Mouse (Mus musculus): Measurements from ENCODE around the gene Rbm20. TPM values are rescaled to one million over a fixed set of nuclear protein-coding genes. Genes with fewer than 3 reads are reported as not detected.

Rbm20 gene
- total and polyA plus RNA-seq, 3 experiments = 0.05 to 0.56 (median 0.08) TPM

DNA sequence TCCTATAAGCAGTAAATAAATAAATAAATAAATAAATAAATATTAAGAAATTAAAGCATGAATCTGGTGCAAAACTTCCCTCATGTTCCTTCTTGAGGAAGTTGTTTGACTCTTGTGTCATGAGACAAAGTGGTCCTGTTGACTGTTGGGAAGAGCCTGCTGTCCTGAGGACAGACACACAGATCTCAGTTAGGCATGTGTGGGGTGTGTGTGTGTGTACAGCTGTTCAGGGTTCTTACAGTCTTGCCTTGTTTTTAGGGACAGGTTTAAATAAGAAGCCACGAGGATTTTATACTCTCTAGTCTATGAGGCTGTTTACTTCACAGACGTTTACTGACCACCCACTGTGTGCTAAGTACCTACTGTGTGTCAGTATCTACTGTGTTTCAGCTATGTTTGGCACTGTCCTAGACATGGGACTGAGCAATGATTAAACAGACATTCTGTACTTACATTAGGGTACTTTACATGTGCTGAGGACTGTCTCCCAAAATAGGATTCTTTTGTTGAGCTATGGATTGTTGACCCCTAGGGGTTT, 81.8 kb downstream of the Rbm20 start:
- H3K9me3 ChIP-seq (replicated peaks; ENCODE audit: low read length) = peaks cover 6% of the 10 kb centered on the region
- H3K27me3 ChIP-seq (replicated peaks) = no peaks in the 10 kb centered on the region
- H3K4me2 ChIP-seq (ENCODE audit: insufficient read depth, low read depth, poor library complexity, severe bottlenecking) = no peak overlapping the region
- H3K27ac ChIP-seq (ENCODE audit: insufficient read depth, low read depth) = no peak overlapping the region
- no peaks in the 10 kb centered on the region for H3K36me3 ChIP-seq (replicated peaks in 1 of 2; ENCODE audit: control insufficient read depth in 1 of 2, insufficient read depth in 1 of 2, low read length in 1 of 2)
- peaks cover 8 to 26% of the 10 kb centered on the region in 2 experiments for H3K4me1 ChIP-seq (ENCODE audit: control insufficient read depth in 1 of 2, insufficient read depth in 2 of 2)
- no peak for DNase-seq (ENCODE audit: extremely low read depth)
- H3K4me3 ChIP-seq (replicated peaks in 1 of 3; ENCODE audit: low read depth in 2 of 3, low read length in 2 of 3, poor library complexity in 1 of 3) = no peak overlapping the region
- in situ Hi-C loops (cut with MboI; ENCODE audit: low pct_ligation_motif_present, low pct_unique_long_range_greater_than_20kb, low sequenced_read_pairs) (loop anchor here (25.0 kb wide), 1 partner anchor 372 kb away; the partner anchor contains the start of gene Smndc1), dilution Hi-C loops (cut with MboI; ENCODE audit: extremely low pct_ligation_motif_present, extremely low pct_unique_long_range_greater_than_20kb, low sequenced_read_pairs) (no loop called here)
- TF ChIP-seq ZKSCAN1 (IDR thresholded peaks at IDR 0.05; ENCODE audit: borderline replicate concordance, low read depth, low read length) (peak; percentile 57), HCFC1 (IDR thresholded peaks at IDR 0.05; ENCODE audit: low read depth, low read length) (no peak)
- H3K79me2 ChIP-seq (replicated peaks; ENCODE audit: control insufficient read depth, extremely low read depth, insufficient read depth, poor library complexity, severe bottlenecking) = no peaks in the 10 kb centered on the region
- H3K9ac ChIP-seq (ENCODE audit: insufficient read depth, low read depth) = no peak overlapping the region

GRCm38 (mm10) chr19:53760125-53761101, 83.3 kb downstream of the Rbm20 start:
- dilution Hi-C loops (cut with MboI; ENCODE audit: extremely low pct_ligation_motif_present, extremely low pct_unique_long_range_greater_than_20kb, low sequenced_read_pairs) = no loop called here
- no peak overlapping the region for H3K27ac ChIP-seq (ENCODE audit: insufficient read depth, low read depth)
- no peaks in the 10 kb centered on the region for H3K79me2 ChIP-seq (replicated peaks; ENCODE audit: control insufficient read depth, extremely low read depth, insufficient read depth, poor library complexity, severe bottlenecking)
- in situ Hi-C loops (cut with MboI; ENCODE audit: low pct_ligation_motif_present, low pct_unique_long_range_greater_than_20kb, low sequenced_read_pairs) = loop anchor here (25.0 kb wide), 1 partner anchor 373 kb away; the partner anchor contains the start of gene Smndc1
- H3K9ac ChIP-seq (ENCODE audit: insufficient read depth, low read depth) = no peak overlapping the region
- peaks cover 10% of the 10 kb centered on the region for H3K9me3 ChIP-seq (replicated peaks; ENCODE audit: low read length)
- no peak for TF ChIP-seq ZKSCAN1 (IDR thresholded peaks at IDR 0.05; ENCODE audit: borderline replicate concordance, low read depth, low read length)
- peak in 1 of 2 experiments; percentile 39; a peak in 2 of 4 replicates for TF ChIP-seq CTCF (conservative IDR thresholded peaks at IDR 0.05 in 1 of 2, IDR thresholded peaks at IDR 0.05 in 1 of 2; ENCODE audit: low read depth in 2 of 2, low read length in 2 of 2)
- H3K36me3 ChIP-seq (replicated peaks in 1 of 2; ENCODE audit: control insufficient read depth in 1 of 2, insufficient read depth in 1 of 2, low read length in 1 of 2) = no peaks in the 10 kb centered on the region
- H3K4me2 ChIP-seq (ENCODE audit: insufficient read depth, low read depth, poor library complexity, severe bottlenecking) = no peak overlapping the region
- H3K4me3 ChIP-seq (replicated peaks in 1 of 3; ENCODE audit: low read depth in 2 of 3, low read length in 2 of 3, poor library complexity in 1 of 3) = no peak overlapping the region
- H3K27me3 ChIP-seq (replicated peaks) = no peaks in the 10 kb centered on the region
- H3K4me1 ChIP-seq (ENCODE audit: control insufficient read depth in 1 of 2, insufficient read depth in 2 of 2) = peaks cover 0 to 13% of the 10 kb centered on the region in 2 experiments
- DNase-seq (ENCODE audit: extremely low read depth) = no peak

DNA sequence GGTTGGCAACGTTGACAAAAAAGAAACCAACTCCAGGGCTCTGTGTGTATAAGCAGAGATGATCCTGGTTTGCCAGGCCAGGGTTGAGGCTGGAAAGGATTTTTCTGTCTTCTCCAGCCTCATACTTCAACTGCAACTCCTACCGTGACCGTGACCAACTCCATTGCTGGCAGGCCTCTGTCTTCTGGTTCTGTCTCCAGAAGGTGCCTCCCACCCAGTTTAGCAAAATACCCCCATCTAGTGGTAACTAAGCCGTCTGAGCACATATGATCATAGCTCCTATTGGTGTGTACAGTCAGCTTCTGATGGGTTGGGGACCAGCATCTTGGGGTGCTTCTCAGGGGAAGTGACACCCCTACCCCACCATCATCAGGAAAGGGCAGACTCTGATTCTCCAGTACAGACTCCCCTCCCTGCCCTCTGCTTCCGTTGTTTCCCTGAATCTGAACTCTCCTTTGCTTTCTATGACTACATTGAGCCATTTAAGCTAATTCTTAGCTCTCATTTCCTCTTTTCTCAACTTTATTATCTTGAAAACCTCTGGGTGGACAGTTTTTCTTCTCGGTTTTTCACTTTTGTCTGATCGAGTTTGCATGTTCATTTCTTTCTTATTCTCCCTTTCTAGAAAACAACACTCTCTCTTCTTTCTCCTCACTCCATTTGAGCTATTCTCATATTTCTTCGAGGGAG, 85.8 kb downstream of the Rbm20 start:
- Histone ChIP-seq H3K79me2 (replicated peaks; ENCODE audit: control insufficient read depth, extremely low read depth, insufficient read depth, poor library complexity, severe bottlenecking) (no peaks in the 10 kb centered on the region), H3K9ac (ENCODE audit: insufficient read depth, low read depth) (no peak overlapping the region), H3K4me2 (ENCODE audit: insufficient read depth, low read depth, poor library complexity, severe bottlenecking) (peak overlapping the region; percentile 57; the same call in 1 of the 2 replicates), H3K27me3 (replicated peaks) (no peaks in the 10 kb centered on the region), H3K27ac (ENCODE audit: insufficient read depth, low read depth) (no peak overlapping the region), H3K36me3 (replicated peaks in 1 of 2; ENCODE audit: control insufficient read depth in 1 of 2, insufficient read depth in 1 of 2, low read length in 1 of 2) (no peaks in the 10 kb centered on the region), H3K4me1 (ENCODE audit: control insufficient read depth in 1 of 2, insufficient read depth in 2 of 2) (peaks cover 0 to 13% of the 10 kb centered on the region in 2 experiments), H3K4me3 (replicated peaks in 1 of 3; ENCODE audit: low read depth in 2 of 3, low read length in 2 of 3, poor library complexity in 1 of 3) (no peak overlapping the region), H3K9me3 (replicated peaks; ENCODE audit: low read length) (peaks cover 7% of the 10 kb centered on the region)
- DNase-seq (ENCODE audit: extremely low read depth) = peak; percentile 72
- in situ Hi-C loops (cut with MboI; ENCODE audit: low pct_ligation_motif_present, low pct_unique_long_range_greater_than_20kb, low sequenced_read_pairs) = loop anchor here (25.0 kb wide), 1 partner anchor 376 kb away; the partner anchor contains the start of gene Smndc1
- dilution Hi-C loops (cut with MboI; ENCODE audit: extremely low pct_ligation_motif_present, extremely low pct_unique_long_range_greater_than_20kb, low sequenced_read_pairs) = no loop called here
- TF ChIP-seq NELFE (IDR thresholded peaks at IDR 0.05; ENCODE audit: low read depth, low read length) = no peak
- no peak for TF ChIP-seq UBTF (IDR thresholded peaks at IDR 0.05; ENCODE audit: low read depth, low read length)
- peak; percentile 80 for TF ChIP-seq RAD21 (IDR thresholded peaks at IDR 0.05; ENCODE audit: low read depth, low read length)
- no peak for TF ChIP-seq ZKSCAN1 (IDR thresholded peaks at IDR 0.05; ENCODE audit: borderline replicate concordance, low read depth, low read length)
- TF ChIP-seq POLR2A (IDR thresholded peaks at IDR 0.05; ENCODE audit: low read depth, low read length) = no peak
- no peak for TF ChIP-seq PAX5 (IDR thresholded peaks at IDR 0.05; ENCODE audit: low read length)
- no peak for TF ChIP-seq JUND (conservative IDR thresholded peaks at IDR 0.05; ENCODE audit: low read depth, low read length)
- TF ChIP-seq MYC (IDR thresholded peaks at IDR 0.05; ENCODE audit: low read depth, low read length) = no peak
- TF ChIP-seq CHD1 (IDR thresholded peaks at IDR 0.05; ENCODE audit: low read depth, low read length) = no peak
- TF ChIP-seq TBP (conservative IDR thresholded peaks at IDR 0.05; ENCODE audit: low read depth, low read length) = no peak
- TF ChIP-seq MXI1 (IDR thresholded peaks at IDR 0.05; ENCODE audit: low read depth, low read length) = no peak
- no peak for TF ChIP-seq BHLHE40 (IDR thresholded peaks at IDR 0.05; ENCODE audit: low read depth, low read length)
- no peak for TF ChIP-seq SIN3A (IDR thresholded peaks at IDR 0.05; ENCODE audit: low read length)
- TF ChIP-seq ETS1 (conservative IDR thresholded peaks at IDR 0.05; ENCODE audit: low read depth, low read length) = no peak
- no peak for TF ChIP-seq ZC3H11A (IDR thresholded peaks at IDR 0.05; ENCODE audit: low read depth, low read length)
- TF ChIP-seq SMC3 (IDR thresholded peaks at IDR 0.05; ENCODE audit: low read depth, low read length) = peak; percentile 78
- TF ChIP-seq GABPA (IDR thresholded peaks at IDR 0.05; ENCODE audit: insufficient replicate concordance, low read depth, low read length) = no peak
- no peak for TF ChIP-seq ZNF384 (IDR thresholded peaks at IDR 0.05; ENCODE audit: low read depth, low read length)
- TF ChIP-seq MAFK (IDR thresholded peaks at IDR 0.05; ENCODE audit: insufficient replicate concordance, low read length) = 0 out of 2 replicates have a peak, but pooled peaks have one; percentile 21

All from CH12.LX (cell line).